Mouse (Mus musculus): ENCODE measurements around the gene Zfp451. TPM values are rescaled to one million over a fixed set of nuclear protein-coding genes. Genes with fewer than 3 reads are reported as not detected.
A peak's percentile ranks its signal among the peaks of the same experiment; 100 is the strongest.

The Zfp451 gene
- polyA plus RNA-seq, 1 experiment from 2014 or later: 29.2 TPM

DNA sequence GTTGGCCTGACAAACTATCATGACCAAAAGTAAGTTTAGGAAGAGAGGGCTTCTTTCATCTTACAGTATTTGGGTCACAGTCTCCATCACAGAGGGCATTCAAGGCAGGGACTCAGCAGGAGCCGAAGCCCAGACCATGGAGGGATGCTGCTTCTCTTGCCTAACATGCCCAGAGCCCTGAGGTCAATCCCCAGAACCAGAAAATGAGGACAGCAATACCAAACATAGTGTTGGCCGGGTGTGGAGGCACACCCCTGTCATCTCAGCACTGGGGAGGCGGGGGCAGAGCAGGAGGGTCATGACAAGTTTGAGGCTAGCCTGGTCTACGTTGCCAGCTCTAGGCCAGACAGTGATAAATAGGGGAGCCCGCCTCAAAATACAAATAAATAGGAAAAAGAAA is 89.3 kb downstream of the Zfp451 start:
- H3K36me3 ChIP-seq: peaks cover 82% of the 10 kb centered on the region

GRCm38 (mm10) chr1:33724516-33724915 is 89.9 kb downstream of the Zfp451 start:
- H3K9me3 ChIP-seq: no peaks in the 10 kb centered on the region
- no peaks in the 10 kb centered on the region for H3K27me3 ChIP-seq (ENCODE audit: insufficient read depth, poor library complexity, severe bottlenecking)
- H3K4me3 ChIP-seq: no peak overlapping the region
- no peak for DNase-seq (ENCODE audit: low spot score)
- H3K27ac ChIP-seq: no peak overlapping the region
- peaks cover 76% of the 10 kb centered on the region for H3K36me3 ChIP-seq
- 86% methylated on average over 6 of the region's 6 CpGs for WGBS
- H3K4me1 ChIP-seq (replicated peaks): peaks cover 12% of the 10 kb centered on the region

More for the DNA sequence above, 89.3 kb downstream of the Zfp451 start:
- Histone ChIP-seq H3K27ac (no peak overlapping the region), H3K9me3 (no peaks in the 10 kb centered on the region), H3K4me3 (no peak overlapping the region), H3K4me1 (replicated peaks) (peaks cover 10% of the 10 kb centered on the region), H3K27me3 (ENCODE audit: insufficient read depth, poor library complexity, severe bottlenecking) (no peaks in the 10 kb centered on the region)
- WGBS: 92% methylated on average over 5 of the region's 5 CpGs
- DNase-seq (ENCODE audit: low spot score): no peak

DNA sequence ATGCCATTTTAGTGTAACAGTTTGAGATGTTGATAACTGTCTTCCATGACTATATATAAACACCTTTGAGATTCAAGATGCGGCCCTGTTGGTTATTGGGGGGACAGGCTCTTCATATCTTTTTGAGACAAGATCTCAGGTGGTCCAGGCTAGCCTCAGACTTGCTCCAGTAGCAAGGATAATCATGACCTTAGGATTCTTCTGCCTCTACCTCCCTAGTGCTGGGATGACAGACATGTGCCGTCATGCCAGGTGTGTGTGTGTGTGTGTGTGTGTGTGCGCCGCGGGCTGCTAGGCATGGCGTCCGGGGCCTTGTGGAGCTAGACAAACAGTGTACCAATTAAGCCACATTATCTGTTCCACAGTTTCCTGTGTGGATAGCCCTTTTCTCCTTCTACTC is 93.4 kb downstream of the Zfp451 start:
- 89% methylated on average over 7 of the region's 7 CpGs for WGBS
- peak overlapping the region; percentile 81 for H3K4me3 ChIP-seq
- peaks cover 44% of the 10 kb centered on the region for H3K36me3 ChIP-seq
- no peak for DNase-seq (ENCODE audit: low spot score)
- no peaks in the 10 kb centered on the region for H3K27me3 ChIP-seq (ENCODE audit: insufficient read depth, poor library complexity, severe bottlenecking)
- no peaks in the 10 kb centered on the region for H3K9me3 ChIP-seq
- no peak overlapping the region for H3K27ac ChIP-seq
- peaks cover 13% of the 10 kb centered on the region for H3K4me1 ChIP-seq (replicated peaks)

DNA sequence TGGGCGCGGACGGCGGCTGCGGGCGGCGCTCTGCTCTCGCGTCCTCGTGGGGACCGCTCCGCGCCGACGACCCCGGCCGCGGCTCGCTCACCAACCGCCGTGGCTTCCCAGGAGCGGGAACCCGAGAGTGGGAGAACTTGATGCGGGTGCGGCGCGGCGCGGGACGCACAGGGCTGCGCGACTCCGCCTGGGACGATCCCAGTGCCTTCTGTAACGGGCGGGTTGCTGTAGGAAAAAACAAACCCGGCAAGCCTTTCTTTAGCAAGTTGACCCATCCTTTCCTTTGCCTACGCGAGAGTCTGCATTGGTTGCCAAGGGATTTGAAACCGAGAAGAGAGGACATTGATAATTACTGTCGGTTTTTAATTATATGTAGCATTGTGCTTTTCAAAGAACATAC is 94.2 kb downstream of the Zfp451 start:
- WGBS: under 1% methylated on average over 41 of the region's 41 CpGs
- H3K4me3 ChIP-seq: peak overlapping the region; percentile 81

DNA sequence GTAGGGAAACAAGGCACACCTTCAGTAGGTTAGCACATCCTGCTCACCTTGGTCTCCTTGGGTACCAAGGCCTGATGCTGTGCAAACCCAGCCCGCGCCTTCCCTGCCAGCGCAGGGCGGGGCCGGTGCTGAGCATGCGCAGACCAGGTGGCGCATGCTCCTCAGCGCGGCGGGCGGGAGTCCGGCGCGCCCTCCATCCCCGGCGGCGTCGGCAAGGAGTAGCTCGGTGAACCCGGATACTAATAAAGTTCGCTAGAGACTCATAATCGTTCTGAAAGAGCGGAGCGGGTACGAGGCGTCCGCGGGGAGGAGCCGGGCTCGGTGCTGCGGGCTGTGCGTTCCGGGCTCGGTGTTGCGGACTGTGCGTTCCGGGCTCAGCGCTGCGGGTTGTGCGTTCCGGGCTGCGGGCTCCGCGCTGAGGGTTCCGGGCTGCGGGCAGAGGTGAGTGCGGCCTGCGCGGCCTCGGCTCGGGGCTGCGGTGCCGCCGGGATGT is 94.6 kb downstream of the Zfp451 start, which contains the start of gene Rab23:
TSS of gene Rab23 (plus strand) at position 155 of the 493 bp plus-strand sequence.
- no peaks in the 10 kb centered on the region for H3K27me3 ChIP-seq (ENCODE audit: insufficient read depth, poor library complexity, severe bottlenecking)
- H3K9me3 ChIP-seq: no peaks in the 10 kb centered on the region
- under 1% methylated on average over 54 of the region's 54 CpGs for WGBS
- peaks cover 31% of the 10 kb centered on the region for H3K36me3 ChIP-seq
- peaks cover 16% of the 10 kb centered on the region for H3K4me1 ChIP-seq (replicated peaks)
- peak within 1 kb of the TSS; percentile 96 for H3K27ac ChIP-seq
- peak; percentile 84 for DNase-seq (ENCODE audit: low spot score)
- H3K4me3 ChIP-seq: peak within 1 kb of the TSS; percentile 81

More for the DNA sequence above, 94.2 kb downstream of the Zfp451 start:
- peaks cover 13% of the 10 kb centered on the region for H3K4me1 ChIP-seq (replicated peaks)
- no peaks in the 10 kb centered on the region for H3K27me3 ChIP-seq (ENCODE audit: insufficient read depth, poor library complexity, severe bottlenecking)
- H3K36me3 ChIP-seq: peaks cover 36% of the 10 kb centered on the region
- H3K9me3 ChIP-seq: no peaks in the 10 kb centered on the region
- no peak for DNase-seq (ENCODE audit: low spot score)
- peak overlapping the region; percentile 96 for H3K27ac ChIP-seq

- Histone ChIP-seq H3K9me3 (no peaks in the 10 kb centered on the region), H3K27me3 (ENCODE audit: insufficient read depth, poor library complexity, severe bottlenecking) (no peaks in the 10 kb centered on the region), H3K4me3 (no peak overlapping the region), H3K27ac (no peak overlapping the region), H3K36me3 (peaks cover 11% of the 10 kb centered on the region), H3K4me1 (replicated peaks) (peaks cover 24% of the 10 kb centered on the region)
- DNase-seq (ENCODE audit: low spot score): no peak
- WGBS: 94% methylated on average over 1 of the region's 1 CpGs
These were observed 96.8 kb downstream of the Zfp451 start for GRCm38 (mm10) chr1:33717636-33718035.

DNA sequence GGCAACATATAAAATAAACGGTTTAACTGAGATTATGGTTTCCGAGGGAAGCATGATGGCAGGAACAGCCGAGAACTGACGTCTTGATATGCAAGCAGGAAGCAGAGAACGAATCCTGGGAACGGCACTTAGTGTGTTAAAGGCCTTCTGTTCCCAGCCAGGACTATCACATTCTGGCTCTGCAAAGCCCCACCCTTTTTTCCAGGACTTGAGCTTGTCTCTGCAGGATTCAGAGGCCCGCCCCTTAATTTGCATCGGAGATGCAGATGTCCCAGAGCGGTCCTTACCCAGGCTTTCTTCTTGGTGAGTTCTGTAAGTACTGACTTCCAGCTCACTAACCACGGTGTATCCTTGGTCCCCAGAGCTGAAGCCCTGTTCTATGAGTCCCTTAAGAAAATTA is 99.6 kb downstream of the Zfp451 start:
- peak; percentile 38 for DNase-seq (ENCODE audit: low spot score)
- no peaks in the 10 kb centered on the region for H3K9me3 ChIP-seq
- peak overlapping the region; percentile 29 for H3K4me3 ChIP-seq
- WGBS: 6% methylated on average over 10 of the region's 10 CpGs
- no peak overlapping the region for H3K27ac ChIP-seq
- no peaks in the 10 kb centered on the region for H3K27me3 ChIP-seq (ENCODE audit: insufficient read depth, poor library complexity, severe bottlenecking)
- H3K4me1 ChIP-seq (replicated peaks): peaks cover 14% of the 10 kb centered on the region
- no peaks in the 10 kb centered on the region for H3K36me3 ChIP-seq

- Histone ChIP-seq H3K4me1 (replicated peaks) (peaks cover 11% of the 10 kb centered on the region), H3K27me3 (ENCODE audit: insufficient read depth, poor library complexity, severe bottlenecking) (no peaks in the 10 kb centered on the region), H3K9me3 (no peaks in the 10 kb centered on the region), H3K27ac (no peak overlapping the region), H3K4me3 (no peak overlapping the region), H3K36me3 (no peaks in the 10 kb centered on the region)
- DNase-seq (ENCODE audit: low spot score): no peak
- WGBS: 91% methylated on average over 5 of the region's 5 CpGs
These were observed 102.4 kb downstream of the Zfp451 start for GRCm38 (mm10) chr1:33712026-33712425.

Other genes starting within 250 kb of the Zfp451 start
- gene Prim2, start 144.8 kb downstream of the Zfp451 start, polyA plus RNA-seq (2016; fragmentation: Nextera tagmentation; extraction: Ambion mirVana): 44.4 and 54.4 TPM in 2 replicates
- 23.6 and 33.3 TPM in 2 replicates for gene Rab23, start 94.7 kb downstream of the Zfp451 start, polyA plus RNA-seq (2016; fragmentation: Nextera tagmentation; extraction: Ambion mirVana)
- gene Bag2, start 56.8 kb downstream of the Zfp451 start, polyA plus RNA-seq (2016; fragmentation: Nextera tagmentation; extraction: Ambion mirVana): 40.7 and 48.6 TPM in 2 replicates
- gene Bend6, start 93.2 kb upstream of the Zfp451 start, polyA plus RNA-seq (2016; fragmentation: Nextera tagmentation; extraction: Ambion mirVana): 1.4 and 2.2 TPM in 2 replicates
- 24.9 and 25.9 TPM in 2 replicates for gene Dst, start 93.6 kb upstream of the Zfp451 start, polyA plus RNA-seq (2016; fragmentation: Nextera tagmentation; extraction: Ambion mirVana)

Measured in hindbrain, embryonic 10.5 days (tissue).